Mouse (Mus musculus) right cerebral cortex, adult 2 months (tissue): ENCODE measurements at regions not wholly inside any gene's neighbourhood (a gene's known extent, or its start where the extent isn't known, plus 50 kb on each side); places are given as distances from the start of the nearest gene placed in this dataset.

ENCODE experiments used
- DNase-seq, 2 experiments: peaks; one replicate each; pipeline ENCODE4 v3.0.0; 2021 to 2022; ENCODE audit warnings: low spot score in 2 of 2

GRCm38 (mm10) chr14:24550763-24551471, 64.0 kb downstream of the Rps24 start:
- DNase-seq, result peak in 1 of 2 experiments; percentile 22

GRCm38 (mm10) chr14:24551472-24551783, 64.5 kb downstream of the Rps24 start:
- no peak for DNase-seq

GRCm38 (mm10) chr14:24564801-24565624, 78.1 kb downstream of the Rps24 start:
- no peak for DNase-seq

GRCm38 (mm10) chr14:24565718-24566322, 78.9 kb downstream of the Rps24 start:
- no peak for DNase-seq

- DNase-seq, result peak in 1 of 2 experiments; percentile 16
Observed at GRCm38 (mm10) chr14:24575111-24575510, 88.2 kb downstream of the Rps24 start.

GRCm38 (mm10) chr14:24578535-24579111, 91.7 kb downstream of the Rps24 start:
- DNase-seq, result peak; percentile 86 to 90

- DNase-seq, result peak; percentile 25 to 53
Observed at GRCm38 (mm10) chr14:24579153-24579795, 92.3 kb downstream of the Rps24 start.

- no peak for DNase-seq
Observed at GRCm38 (mm10) chr14:24586133-24586908, 99.4 kb downstream of the Rps24 start.

GRCm38 (mm10) chr14:24586982-24587672, 100.2 kb downstream of the Rps24 start:
- DNase-seq, result peak; percentile 27 to 52

GRCm38 (mm10) chr14:24588041-24588440, 101.1 kb downstream of the Rps24 start:
- no peak for DNase-seq

GRCm38 (mm10) chr14:24606444-24607173, 119.7 kb downstream of the Rps24 start:
- no peak for DNase-seq

- no peak for DNase-seq
Observed at GRCm38 (mm10) chr14:24608356-24608755, 121.4 kb downstream of the Rps24 start.

- DNase-seq, result no peak
Observed at GRCm38 (mm10) chr14:24612254-24612995, 125.5 kb downstream of the Rps24 start.

GRCm38 (mm10) chr14:24615776-24616175, 128.9 kb downstream of the Rps24 start:
- DNase-seq, result peak; percentile 25 to 34

- DNase-seq, result peak; percentile 18 to 29
Observed at GRCm38 (mm10) chr14:24616306-24617125, 129.6 kb downstream of the Rps24 start.

- no peak for DNase-seq
Observed at GRCm38 (mm10) chr14:24617126-24617375, 130.1 kb downstream of the Rps24 start.

GRCm38 (mm10) chr14:24617393-24617861, 130.5 kb downstream of the Rps24 start:
- peak; percentile 66 to 80 for DNase-seq
